Mouse (Mus musculus) thymus, postnatal 36 days (tissue): ENCODE measurements around the gene Ttc7.

Source experiments
- DNase-seq, 2 experiments: peaks; one replicate each; pipeline ENCODE4 v3.0.0; 2022; ENCODE audit warnings: mixed read lengths in 2 of 2

The Ttc7 gene

GRCm38 (mm10) chr17:87343060-87343703, 60.5 kb downstream of the Ttc7 start:
- DNase-seq: no peak

GRCm38 (mm10) chr17:87344441-87345251, 62.0 kb downstream of the Ttc7 start:
- peak; percentile 64 to 79 for DNase-seq

- DNase-seq: peak in 1 of 2 experiments; percentile 43
Measured at GRCm38 (mm10) chr17:87345252-87345593, 62.5 kb downstream of the Ttc7 start.

GRCm38 (mm10) chr17:87348353-87348752, 65.7 kb downstream of the Ttc7 start:
- DNase-seq: no peak

- DNase-seq: no peak
Measured at GRCm38 (mm10) chr17:87349069-87349468, 66.4 kb downstream of the Ttc7 start.

- DNase-seq: no peak
Measured at GRCm38 (mm10) chr17:87349575-87349974, 66.9 kb downstream of the Ttc7 start.

- no peak for DNase-seq
Measured at GRCm38 (mm10) chr17:87350471-87351240, 68.0 kb downstream of the Ttc7 start.

- no peak for DNase-seq
Measured at GRCm38 (mm10) chr17:87351241-87352105, 68.8 kb downstream of the Ttc7 start.

- DNase-seq: no peak
Measured at GRCm38 (mm10) chr17:87352106-87352897, 69.6 kb downstream of the Ttc7 start.

GRCm38 (mm10) chr17:87352898-87353225, 70.2 kb downstream of the Ttc7 start:
- DNase-seq: no peak

GRCm38 (mm10) chr17:87353745-87354320, 71.1 kb downstream of the Ttc7 start:
- DNase-seq: no peak

- no peak for DNase-seq
Measured at GRCm38 (mm10) chr17:87355456-87355855, 72.8 kb downstream of the Ttc7 start.

GRCm38 (mm10) chr17:87356261-87356660, 73.6 kb downstream of the Ttc7 start:
- DNase-seq: no peak

GRCm38 (mm10) chr17:87357506-87357905, 74.8 kb downstream of the Ttc7 start:
- DNase-seq: no peak

GRCm38 (mm10) chr17:87361132-87361531, 78.4 kb downstream of the Ttc7 start:
- DNase-seq: peak; percentile 32 to 49

GRCm38 (mm10) chr17:87364108-87364507, 81.4 kb downstream of the Ttc7 start:
- DNase-seq: no peak

GRCm38 (mm10) chr17:87365268-87365667, 82.6 kb downstream of the Ttc7 start:
- DNase-seq: no peak

GRCm38 (mm10) chr17:87366520-87366919, 83.8 kb downstream of the Ttc7 start:
- no peak for DNase-seq

GRCm38 (mm10) chr17:87367228-87367627, 84.5 kb downstream of the Ttc7 start:
- DNase-seq: no peak

GRCm38 (mm10) chr17:87367640-87368039, 85.0 kb downstream of the Ttc7 start:
- no peak for DNase-seq

GRCm38 (mm10) chr17:87368481-87368880, 85.8 kb downstream of the Ttc7 start:
- DNase-seq: no peak
